17 mouse cellular contexts compared by ENCODE assay signal in genomic region chr10:52932159-52932558, GRCm38 (mm10).
"Had no signal": no experiment of that assay in that cellular context is flagged by ENCODE, and none has a peak within 500 bp of the region (broad histone marks: within the 10 kb centered on the region; RNA-seq: fewer than 3 reads in every experiment).

No protein-coding gene starts in this region.

- DNase-seq: left cerebral cortex, postnatal 4 days; liver; liver, embryonic 13.5 days; liver, postnatal 0 days; lung, adult 18-20 months; lung, adult 2 months; lung, embryonic 14.5 days; lung, postnatal 10 days; lung, postnatal 14 days; lung, postnatal 36 days; lung, postnatal 4 days; midbrain, embryonic 14.5 days had no signal

- ATAC-seq: liver, embryonic 12.5 days; liver, postnatal 0 days; lung, postnatal 0 days; midbrain, embryonic 13.5 days; midbrain, embryonic 15.5 days; midbrain, embryonic 16.5 days had no signal
